Mouse (Mus musculus): ENCODE data around the gene Scn9a. TPM values are rescaled to one million over a fixed set of nuclear protein-coding genes. Genes with fewer than 3 reads are reported as not detected.

Scn9a gene
- total RNA-seq (2021) (1 to 10 TPM in 1 of 2 experiments, under 1 TPM in 1; 0.63 to 1.3 TPM), polyA plus RNA-seq (2012; rRNA removed) (0.03 TPM in 1 of 2 replicates, not detected in the other)
- long read RNA-seq = 0 reads

DNA sequence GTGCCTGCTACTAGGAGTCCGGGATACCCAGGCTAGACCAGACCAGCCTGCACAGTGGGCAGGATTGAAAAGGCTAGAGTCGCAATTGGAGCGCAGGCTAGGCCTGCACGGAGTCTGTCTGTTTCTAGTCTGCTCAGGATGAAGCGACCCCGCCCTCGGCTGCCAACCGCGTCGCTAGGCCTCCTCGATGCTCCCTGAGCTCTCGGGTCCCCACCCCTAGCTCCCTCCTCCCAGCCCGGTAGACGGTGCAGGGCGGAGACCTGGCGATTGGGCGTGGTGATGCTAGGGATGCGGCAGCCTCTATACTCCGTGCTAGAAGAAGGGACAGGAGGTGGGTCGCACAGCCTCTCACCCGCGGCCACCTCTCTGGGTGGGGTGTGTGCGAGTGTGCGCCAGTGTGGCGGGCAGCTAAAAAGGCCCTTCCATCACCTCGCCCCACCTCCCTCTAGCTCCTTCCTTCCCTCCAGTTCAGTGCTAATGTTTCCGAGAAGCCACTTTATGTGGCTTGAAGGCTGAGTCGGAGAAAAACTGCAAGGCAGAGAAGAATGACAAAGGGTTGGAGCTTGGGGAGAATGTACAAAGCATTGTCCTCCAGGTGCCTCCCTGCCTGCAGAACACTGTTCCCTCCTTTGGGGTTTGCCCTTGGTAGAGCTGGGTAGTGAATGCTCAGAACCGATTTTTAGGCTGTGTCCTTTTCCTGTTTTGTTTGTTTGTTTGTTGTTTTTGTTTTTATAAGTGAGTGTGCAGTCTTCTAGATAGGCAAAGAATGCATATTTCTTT, at the start of gene Scn9a:
Gene Scn9a, minus strand, starts transcription at position 383 of the 780 bp plus-strand sequence.
- peak; percentile 8 for DNase-seq

DNA sequence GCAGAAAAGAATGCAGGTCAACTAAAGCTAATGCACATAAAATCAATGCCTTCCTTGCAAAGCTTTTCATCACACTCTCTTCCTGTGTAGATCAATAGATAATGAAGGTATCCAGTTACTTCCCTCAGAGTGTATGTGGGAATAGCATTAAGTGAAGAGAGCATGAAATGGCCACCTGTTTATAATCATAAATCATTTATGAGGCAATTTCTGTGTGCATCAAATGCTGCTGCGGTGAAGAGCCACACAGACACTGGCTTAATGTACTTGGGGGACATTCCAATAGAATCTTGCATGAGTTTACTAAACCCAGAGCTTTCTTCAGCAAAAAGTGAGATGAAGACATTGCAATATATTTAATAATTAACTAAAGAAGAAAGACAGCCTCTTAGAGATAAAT, 27.2 kb upstream of the Scn9a start:
- DNase-seq = no peak

DNA sequence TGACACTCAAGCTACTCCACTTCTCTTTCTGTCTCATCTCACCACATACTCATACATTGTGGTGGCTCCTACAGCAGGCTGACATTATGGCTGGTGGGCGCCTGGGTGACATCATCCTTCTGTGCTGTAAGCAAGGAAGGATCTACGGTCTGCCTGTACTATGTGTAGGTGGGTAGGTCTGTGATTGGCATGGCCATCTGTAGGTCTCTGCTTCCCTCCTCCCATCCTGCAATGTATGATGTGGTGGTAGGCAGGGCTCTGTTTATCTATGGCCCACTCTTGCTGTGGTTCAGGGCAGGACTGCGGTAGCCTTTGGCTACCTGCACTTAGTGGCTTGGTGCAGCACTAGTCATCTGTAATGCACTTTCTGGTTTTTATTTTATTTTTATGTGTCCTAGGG, 21.7 kb upstream of the Scn9a start:
- no peak for DNase-seq

DNA sequence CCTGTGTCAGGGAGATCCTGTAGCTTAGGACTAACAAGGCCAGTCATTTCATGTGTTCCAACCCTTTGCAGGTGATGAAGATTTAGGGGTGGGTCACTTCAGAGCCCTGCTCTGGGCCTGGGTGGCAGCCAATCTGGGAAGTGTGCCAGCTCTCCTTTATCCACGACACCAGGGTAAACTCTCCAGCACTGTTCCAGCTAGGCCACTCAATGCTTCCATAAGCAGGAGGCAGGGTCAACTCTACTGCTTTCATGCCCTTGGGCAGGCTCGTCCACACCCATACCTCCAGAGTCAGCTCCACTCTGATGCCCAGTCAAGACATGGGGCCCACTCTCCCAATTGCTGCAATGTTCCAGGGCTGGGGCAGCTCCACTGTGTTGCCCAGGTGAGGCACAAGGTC, 20.7 kb upstream of the Scn9a start:
- no peak for DNase-seq

DNA sequence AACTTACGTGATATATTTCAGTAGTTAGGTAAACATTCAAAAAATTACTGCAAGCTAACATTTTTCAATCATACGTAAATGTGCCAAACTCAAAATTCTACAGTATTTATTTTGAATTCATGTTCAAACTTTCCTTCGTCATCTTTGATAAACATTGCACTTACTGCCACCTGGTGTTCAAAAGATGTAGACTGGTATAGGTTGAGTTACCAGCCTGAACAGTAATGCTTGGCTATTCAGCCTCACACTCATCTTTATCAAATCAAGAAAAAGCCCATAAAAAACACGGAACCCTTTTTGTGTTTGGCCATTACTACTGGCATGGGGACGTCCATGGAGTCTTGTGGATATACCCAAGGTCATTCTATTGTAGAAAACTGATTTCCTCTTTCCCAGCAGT, 9.6 kb upstream of the Scn9a start:
- DNase-seq = peak; percentile 5

DNA sequence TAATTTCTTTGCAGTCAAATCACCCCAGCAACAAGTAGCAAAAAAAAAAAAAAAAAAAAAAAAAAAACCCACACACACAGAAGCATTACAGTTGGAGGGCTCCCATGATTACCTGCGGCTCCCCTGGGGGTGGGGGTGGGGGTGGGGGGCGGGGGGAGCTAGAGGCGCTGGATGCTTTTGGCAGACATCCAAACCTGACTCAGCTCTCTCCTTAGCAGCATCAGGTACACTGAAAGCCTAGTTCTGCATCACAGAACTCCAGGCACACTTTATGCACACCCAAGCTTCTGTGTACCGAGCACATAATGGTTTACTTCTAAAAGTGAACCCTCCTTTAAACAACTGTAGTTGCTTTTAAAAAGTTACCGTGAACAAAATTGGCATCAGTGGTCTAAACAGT, 2.0 kb downstream of the Scn9a start:
- DNase-seq = no peak

DNA sequence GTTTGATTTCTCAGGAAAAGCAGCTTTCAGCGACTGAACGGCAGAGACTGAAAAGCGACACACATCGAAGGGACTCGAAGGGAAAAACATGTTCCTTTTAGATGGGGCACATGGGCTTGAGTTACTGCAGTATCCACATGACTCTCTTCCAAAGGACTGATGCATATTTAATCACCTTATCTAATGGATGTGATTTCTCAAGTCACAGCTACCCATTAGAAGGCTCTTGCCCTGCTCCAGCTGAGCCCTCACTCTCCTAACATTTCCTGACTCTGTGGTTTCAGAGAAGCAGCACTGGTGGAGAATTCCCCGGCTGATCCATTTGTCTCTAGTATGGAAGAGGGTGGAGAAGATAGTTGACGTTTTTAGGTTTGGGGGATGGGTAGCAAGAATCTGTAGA, 23.7 kb downstream of the Scn9a start:
- no peak for DNase-seq

DNA sequence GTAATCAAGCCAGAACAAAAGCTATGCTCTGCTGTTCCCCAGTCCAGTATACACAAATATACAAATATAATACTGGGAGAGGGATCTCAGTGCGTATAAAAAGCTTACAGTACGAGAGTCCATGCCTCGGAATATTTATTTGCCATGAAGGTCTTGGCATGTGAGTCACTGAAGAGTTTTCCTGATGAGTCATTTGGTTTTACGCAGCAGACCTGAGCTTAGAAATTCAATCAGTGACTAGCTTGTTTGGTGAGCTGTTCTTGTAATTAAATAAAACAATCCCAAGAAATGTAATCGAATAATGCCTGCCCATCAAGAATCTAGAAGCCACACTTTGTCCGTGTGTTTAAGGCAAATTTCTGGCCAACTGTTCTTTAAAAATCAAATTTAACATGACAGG, 37.4 kb downstream of the Scn9a start:
- peak; percentile 54 for DNase-seq

DNA sequence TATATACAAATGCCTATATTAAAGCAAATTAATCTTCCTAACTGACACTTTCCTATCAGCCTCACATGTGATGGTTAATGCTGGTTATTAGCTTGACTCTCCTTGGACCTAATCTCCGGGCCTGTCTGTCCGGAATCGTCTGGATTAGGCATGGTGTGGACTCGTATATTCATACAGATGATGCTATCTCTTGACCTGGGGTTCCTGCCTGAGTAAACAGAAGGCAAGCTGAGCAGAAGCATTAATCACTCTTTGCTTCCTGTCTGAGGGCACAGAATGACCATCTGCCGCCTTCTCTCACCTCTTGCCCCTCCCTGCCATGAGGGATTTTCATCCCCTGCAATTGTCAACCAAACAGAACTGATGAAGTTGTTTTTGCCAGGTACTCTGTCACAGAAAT, 38.6 kb downstream of the Scn9a start:
- DNase-seq = no peak

DNA sequence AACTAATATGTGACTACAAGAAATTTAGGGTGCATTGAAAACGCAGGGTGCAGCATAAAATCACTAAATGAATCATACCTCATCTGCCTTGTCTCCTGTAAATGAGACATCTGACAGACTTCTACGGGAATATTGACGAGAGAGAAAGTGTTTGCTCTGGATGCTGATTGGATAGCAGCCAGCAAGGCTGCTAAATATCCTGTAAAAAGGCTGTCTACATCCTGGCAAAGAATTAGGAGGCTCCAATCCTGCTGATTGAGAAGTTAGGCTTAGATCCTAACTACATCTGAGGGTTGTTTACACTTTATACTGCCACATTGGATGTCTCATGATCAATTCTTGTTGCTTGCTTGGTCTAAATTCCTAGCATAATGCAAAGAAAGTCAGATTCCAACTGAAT, 44.6 kb downstream of the Scn9a start:
- no peak for DNase-seq

DNA sequence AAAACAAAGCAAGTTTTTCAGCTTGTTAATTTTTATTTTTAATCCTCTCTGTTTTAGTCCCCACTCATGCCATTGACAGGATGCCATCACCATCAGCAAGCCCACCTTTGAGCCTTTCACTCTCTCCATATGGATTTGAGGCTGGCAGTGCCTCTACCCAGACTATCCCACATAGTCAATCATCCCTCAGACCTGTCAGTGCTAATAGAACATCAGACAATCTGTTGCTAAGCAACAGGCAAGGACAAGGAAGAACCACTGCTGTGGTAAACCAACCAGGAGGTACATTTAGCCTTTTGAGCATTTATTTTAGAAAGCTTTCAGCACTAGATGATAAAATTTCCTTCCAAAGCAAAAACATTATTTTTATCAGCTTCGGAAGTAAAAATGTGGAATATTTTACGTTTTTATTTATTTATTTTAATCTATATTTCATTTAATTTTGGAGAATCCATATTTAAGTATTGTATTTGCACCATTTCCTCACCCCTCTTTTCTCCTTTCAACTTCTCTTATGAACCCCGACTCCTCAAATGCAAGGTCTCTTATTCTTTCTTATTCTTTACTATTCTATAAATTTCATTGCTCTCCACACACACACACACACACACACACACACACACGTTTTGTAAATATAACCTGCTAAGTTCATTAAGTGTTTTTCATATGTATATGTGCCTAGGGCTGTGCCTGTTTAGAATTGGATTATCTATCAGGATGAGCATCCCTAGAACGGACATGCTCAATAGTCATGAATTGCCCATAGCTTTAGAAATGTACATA, 54.5 kb downstream of the Scn9a start:
- DNase-seq = no peak

DNA sequence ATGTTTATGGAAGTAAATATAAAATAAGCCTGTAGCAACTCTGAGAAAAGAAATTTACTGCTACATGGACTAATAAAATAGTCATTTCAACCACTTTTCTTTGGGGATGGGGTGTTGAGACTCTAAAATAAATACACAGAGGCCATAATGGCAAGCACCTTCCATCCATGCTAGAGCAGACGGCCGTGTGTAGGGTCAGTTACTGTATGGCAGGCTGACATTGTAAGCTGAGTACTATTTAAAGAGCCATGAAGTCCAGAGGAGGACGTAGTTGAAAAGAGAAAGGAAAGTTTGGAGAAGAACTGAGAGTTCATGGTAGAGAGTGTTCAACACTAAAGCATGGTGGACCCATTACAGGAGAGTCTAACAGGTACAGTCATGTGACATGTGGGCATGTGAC, 86.5 kb downstream of the Scn9a start:
- DNase-seq = no peak

DNA sequence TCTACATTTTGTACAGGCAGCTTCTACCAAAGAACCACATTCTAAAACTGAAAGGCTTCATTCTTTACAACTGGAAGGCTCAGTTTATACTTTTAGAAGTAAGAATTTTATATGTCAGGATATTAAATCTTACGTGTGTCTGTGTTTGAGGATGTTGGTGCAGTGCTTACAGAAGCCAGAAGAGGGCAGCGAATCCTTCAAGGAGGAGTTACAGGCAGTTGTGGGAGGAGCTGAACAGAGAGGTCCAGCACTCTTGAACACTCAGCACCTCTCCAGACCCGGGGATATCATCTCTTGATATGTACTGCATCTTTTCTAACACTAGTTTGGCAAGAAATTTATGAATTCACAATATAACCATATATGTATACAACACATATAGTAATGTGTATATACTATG, 114.8 kb downstream of the Scn9a start:
- peak; percentile 5 for DNase-seq

DNA sequence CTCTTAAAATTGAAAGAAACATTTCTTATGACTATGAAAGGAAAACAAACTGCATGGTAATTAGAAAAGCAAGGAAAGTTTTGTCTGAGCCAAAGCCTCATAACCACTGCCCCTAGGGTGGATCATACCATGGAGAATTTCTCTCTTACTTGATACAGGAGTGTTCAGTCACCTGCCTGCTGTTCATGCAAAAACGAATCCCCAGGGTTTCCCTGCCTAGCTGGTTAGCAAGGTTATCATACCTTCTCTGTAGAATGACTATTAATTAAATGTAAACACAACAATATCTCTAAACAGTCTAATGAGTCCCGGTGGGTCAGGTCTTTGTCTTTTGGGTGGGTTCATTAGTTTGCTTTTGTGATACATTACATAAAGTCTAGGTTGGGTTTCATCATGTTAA, 123.3 kb downstream of the Scn9a start:
- no peak for DNase-seq

DNA sequence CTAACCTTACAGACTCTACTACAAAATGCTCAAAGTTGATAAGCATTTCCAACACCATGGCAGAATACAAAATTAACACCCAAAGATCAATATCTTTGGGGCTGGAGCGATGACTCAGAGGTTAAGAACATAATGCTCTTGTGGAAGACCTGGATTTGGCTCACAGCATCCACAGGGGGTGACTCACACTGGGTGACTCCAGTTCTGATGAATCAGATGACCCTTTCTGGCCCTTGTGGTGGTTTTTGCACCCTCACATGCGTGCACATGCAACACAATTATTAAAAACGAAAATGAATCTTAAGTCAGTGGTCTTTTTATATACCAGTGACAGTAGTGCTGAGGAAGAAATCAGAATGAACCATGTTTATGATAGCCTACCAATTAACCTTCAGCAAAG, 126.7 kb downstream of the Scn9a start:
- peak; percentile 60 for DNase-seq

DNA sequence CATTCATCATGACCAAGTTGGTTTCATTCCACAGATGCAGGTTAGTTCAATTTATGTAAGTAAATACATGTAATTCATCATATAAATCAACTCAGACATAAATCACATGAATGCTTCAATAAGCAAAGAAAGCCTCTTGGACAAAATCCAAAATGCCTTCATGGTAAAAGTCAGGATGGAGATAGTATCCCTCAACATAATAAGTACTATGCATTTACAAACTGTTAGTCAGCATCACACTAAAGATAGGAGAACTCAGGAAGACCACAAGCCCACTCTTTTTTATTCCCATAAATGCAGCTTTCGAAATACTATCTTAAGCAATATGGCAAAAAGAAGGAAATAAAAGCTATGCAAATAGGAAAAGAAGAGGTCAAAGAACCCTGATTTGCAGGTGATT, 127.1 kb downstream of the Scn9a start:
- DNase-seq = no peak

DNA sequence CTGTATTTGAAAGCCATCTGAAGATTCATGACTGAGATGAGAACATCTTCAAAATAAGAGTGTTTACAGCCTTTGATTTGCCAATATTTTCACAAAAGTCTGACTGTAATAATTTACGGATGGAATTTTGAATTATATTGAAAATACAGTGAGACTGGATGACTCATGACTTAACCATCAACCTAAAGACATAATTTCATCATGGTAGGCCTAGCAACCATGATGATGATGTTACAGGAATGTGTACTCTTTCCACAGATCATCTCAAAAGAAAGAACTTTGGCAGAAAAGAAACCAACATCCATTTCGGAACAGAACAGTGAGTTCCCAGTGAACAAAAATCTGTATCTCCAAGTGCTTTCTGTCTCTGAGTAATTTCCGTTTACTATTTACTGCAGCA, 132.6 kb downstream of the Scn9a start:
- DNase-seq = no peak

DNA sequence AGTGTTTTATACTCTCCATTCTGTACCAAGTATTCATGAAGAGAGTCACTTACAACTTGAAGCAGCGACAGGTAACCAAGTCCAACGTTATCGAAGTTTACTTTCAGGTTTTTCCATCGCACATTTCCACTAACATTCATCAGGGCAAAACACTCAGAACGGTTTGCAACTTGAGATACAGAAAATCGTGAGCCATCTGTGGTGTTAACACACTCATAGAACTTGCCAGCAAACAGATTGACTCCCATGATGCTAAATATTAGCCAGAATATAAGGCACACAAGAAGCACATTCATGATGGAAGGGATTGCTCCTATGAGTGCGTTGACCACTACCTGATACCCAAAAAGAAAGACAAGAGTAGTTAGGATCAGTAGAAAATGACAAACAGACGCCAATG, 140.2 kb downstream of the Scn9a start:
- DNase-seq = no peak

DNA sequence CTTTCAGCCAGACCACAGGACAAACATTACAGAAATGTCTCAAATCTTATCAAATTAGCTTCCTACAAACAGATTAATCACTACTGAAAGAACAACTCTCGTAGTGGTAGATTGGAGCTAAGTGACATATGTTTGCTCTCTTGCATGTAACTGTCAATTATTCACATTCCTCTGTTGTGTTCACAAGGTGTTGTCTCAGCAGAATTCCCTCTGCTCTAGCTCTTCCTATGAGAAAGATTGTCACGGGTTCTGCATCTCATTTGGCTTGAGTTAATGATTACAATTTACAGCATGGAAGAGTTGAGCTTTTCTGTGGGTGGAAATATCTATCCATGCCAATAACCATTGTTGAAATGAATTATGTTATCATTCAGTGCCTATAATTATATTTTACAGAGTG, 156.4 kb downstream of the Scn9a start:
- DNase-seq = no peak

DNA sequence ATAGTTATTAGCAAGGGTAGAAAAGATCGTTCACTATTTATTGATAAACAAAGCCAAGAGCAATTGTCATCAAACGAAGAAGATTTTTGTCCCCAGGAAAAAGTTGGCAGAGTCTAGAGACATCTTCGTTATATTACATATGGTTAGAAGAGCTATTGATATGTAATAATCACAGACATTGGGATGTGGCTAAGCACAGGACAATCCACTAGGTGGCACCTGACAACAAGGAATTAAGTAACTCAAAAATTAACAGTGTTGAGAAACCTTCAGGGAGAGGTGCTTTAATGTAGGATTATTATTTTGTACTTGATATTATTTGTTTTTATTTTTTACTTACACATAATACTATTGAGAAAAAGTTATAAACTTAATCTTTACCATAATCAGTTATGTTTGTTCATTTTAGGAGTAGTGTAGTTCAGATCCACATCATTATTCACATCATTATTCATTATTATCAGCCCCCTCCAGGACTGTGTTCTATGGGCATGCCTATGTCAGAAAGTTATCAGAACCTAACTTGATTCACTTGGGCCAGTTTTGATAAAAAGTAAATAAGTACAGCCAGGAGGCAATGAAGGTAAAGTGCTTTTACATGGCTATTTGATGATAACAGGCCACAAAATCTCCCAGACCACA, 161.5 kb downstream of the Scn9a start:
- no peak for DNase-seq

DNA sequence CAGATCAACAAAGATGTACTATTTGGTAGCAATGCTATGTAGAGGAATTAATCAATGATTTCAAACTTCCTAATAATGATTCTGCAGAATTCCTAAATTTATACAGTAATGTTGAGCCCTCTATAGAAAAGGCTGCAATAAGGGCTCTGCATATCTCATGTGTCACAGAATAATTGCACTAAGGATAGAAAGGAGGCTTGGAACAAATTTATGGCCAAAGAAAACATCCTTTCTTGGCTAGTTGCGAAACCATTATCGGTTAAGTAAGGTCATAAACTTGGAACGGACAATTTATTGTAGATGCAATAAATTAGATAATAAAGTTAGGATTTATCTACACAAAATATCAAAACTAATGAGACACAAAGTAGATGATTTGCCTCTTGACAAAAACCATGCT, 169.3 kb downstream of the Scn9a start:
- no peak for DNase-seq

DNA sequence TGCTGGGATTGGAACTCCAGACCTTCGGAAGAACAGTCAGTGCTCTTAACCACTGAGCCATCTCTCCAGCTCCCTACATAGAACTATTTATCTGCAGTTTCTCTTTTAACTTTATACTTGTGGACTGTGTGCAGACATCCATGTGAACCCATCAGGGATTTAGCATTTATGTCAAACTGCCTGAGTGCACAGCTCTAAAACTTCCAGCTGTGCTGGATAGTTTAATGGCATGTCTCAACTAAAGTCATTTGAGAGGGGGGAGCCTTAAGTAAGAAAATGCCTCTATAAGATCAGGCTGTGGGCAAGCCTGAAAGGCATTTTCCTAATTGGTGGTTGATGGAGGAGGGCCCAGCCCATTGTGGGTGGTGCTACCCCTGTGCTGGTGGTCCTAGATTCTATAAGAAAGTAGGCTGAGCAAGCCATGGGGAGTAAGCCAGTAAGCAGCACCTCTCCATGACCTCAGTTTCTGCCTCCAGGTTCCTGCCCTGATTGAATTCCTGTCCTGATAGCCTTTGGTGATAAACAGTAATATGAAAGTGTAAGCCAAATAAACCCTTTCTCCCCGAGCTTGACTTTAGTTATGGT, 169.8 kb downstream of the Scn9a start:
- DNase-seq = no peak

DNA sequence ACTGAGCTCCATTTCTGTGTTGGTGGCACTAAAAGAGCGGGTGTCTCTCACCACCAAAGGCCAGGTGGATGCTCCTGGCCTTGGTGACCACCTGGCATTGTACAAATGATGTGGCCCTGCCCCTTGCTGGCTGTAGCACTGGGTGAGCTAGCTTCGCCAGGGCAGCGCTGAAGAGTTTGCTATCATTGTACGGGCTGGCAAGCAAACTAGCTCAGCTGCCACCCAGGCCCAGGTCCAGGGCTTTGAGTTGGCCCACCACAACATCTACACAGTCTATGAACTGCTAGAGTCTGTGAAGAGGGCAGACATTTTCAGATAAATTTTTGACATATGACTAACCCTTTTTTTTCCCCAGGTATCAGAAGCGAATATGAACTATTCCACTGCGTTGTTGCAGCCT, 170.8 kb downstream of the Scn9a start:
- no peak for DNase-seq
